Mouse (Mus musculus): ENCODE measurements around the gene Yy1. TPM values are rescaled to one million over a fixed set of nuclear protein-coding genes. Genes with fewer than 3 reads are reported as not detected.
A peak's percentile ranks its signal among the peaks of the same experiment; 100 is the strongest.

Yy1 gene
- polyA plus RNA-seq, 1 experiment = 15.3 TPM

- Histone ChIP-seq H3K36me3 (ENCODE audit: control insufficient read depth, insufficient read depth) (no peaks in the 10 kb centered on the region), H3K4me2 (ENCODE audit: low read depth) (no peak overlapping the region), H3K4me3 (no peak overlapping the region), H3K79me2 (ENCODE audit: control insufficient read depth, insufficient read depth) (peaks cover 73% of the 10 kb centered on the region), H3K27me3 (ENCODE audit: control insufficient read depth, insufficient read depth, insufficient read length) (no peaks in the 10 kb centered on the region), H3ac (ENCODE audit: control insufficient read depth, insufficient read length) (no peak overlapping the region)
- no peak for TF ChIP-seq USF1 (IDR thresholded peaks at IDR 0.05; ENCODE audit: low read depth)
Measured at GRCm38 (mm10) chr12:108787329-108787728, 5.4 kb upstream of the Yy1 start.

GRCm38 (mm10) chr12:108792152-108792545, 624 bp upstream of the Yy1 start:
- Histone ChIP-seq H3K79me2 (ENCODE audit: control insufficient read depth, insufficient read depth) (peaks cover 81% of the 10 kb centered on the region), H3K4me3 (peak overlapping the region; percentile 53), H3ac (ENCODE audit: control insufficient read depth, insufficient read length) (peak overlapping the region; percentile 95), H3K4me2 (ENCODE audit: low read depth) (peak overlapping the region; percentile 66), H3K36me3 (ENCODE audit: control insufficient read depth, insufficient read depth) (no peaks in the 10 kb centered on the region), H3K27me3 (ENCODE audit: control insufficient read depth, insufficient read depth, insufficient read length) (no peaks in the 10 kb centered on the region)
- TF ChIP-seq TCF3 (IDR thresholded peaks at IDR 0.05; ENCODE audit: insufficient read length, low read depth) (no peak), SRF (IDR thresholded peaks at IDR 0.05; ENCODE audit: control insufficient read depth, insufficient read length, low read depth) (no peak), CEBPB (IDR thresholded peaks at IDR 0.05; ENCODE audit: insufficient read depth, poor library complexity, severe bottlenecking) (no peak), REST (IDR thresholded peaks at IDR 0.05; ENCODE audit: insufficient read depth, insufficient read length) (no peak), MYOD1 (IDR thresholded peaks at IDR 0.05; ENCODE audit: control insufficient read depth in 1 of 3, insufficient read length in 2 of 3, low read depth in 2 of 3) (no peak), POLR2AphosphoS2 (IDR thresholded peaks at IDR 0.05; ENCODE audit: insufficient read length, low read depth) (peak; percentile 52), MYOG (IDR thresholded peaks at IDR 0.05; ENCODE audit: control insufficient read depth in 1 of 3, insufficient read depth in 1 of 3, insufficient read length in 2 of 3, low read depth in 2 of 3) (no peak), POLR2A (IDR thresholded peaks at IDR 0.05; ENCODE audit: insufficient read length, low read depth) (peak; percentile 7), USF1 (IDR thresholded peaks at IDR 0.05; ENCODE audit: low read depth) (no peak), MAX (IDR thresholded peaks at IDR 0.05; ENCODE audit: low read depth) (no peak), TCF12 (IDR thresholded peaks at IDR 0.05; ENCODE audit: insufficient read depth, poor library complexity, severe bottlenecking) (no peak), E2F4 (IDR thresholded peaks at IDR 0.05; ENCODE audit: insufficient read depth) (peak; percentile 21)

GRCm38 (mm10) chr12:108793453-108793941, 724 bp downstream of the Yy1 start:
- Histone ChIP-seq H3K79me2 (ENCODE audit: control insufficient read depth, insufficient read depth) (peaks cover 81% of the 10 kb centered on the region), H3ac (ENCODE audit: control insufficient read depth, insufficient read length) (peak overlapping the region; percentile 95), H3K36me3 (ENCODE audit: control insufficient read depth, insufficient read depth) (no peaks in the 10 kb centered on the region), H3K27me3 (ENCODE audit: control insufficient read depth, insufficient read depth, insufficient read length) (no peaks in the 10 kb centered on the region), H3K4me2 (ENCODE audit: low read depth) (no peak overlapping the region), H3K4me3 (peak overlapping the region; percentile 53)
- TF ChIP-seq REST (IDR thresholded peaks at IDR 0.05; ENCODE audit: insufficient read depth, insufficient read length) (no peak), POLR2A (IDR thresholded peaks at IDR 0.05; ENCODE audit: insufficient read length, low read depth) (peak; percentile 30), CEBPB (IDR thresholded peaks at IDR 0.05; ENCODE audit: insufficient read depth, poor library complexity, severe bottlenecking) (no peak), USF1 (IDR thresholded peaks at IDR 0.05; ENCODE audit: low read depth) (no peak), TCF3 (IDR thresholded peaks at IDR 0.05; ENCODE audit: insufficient read length, low read depth) (no peak), E2F4 (IDR thresholded peaks at IDR 0.05; ENCODE audit: insufficient read depth) (no peak)

- Histone ChIP-seq H3ac (ENCODE audit: control insufficient read depth, insufficient read length) (peak overlapping the region; percentile 95), H3K79me2 (ENCODE audit: control insufficient read depth, insufficient read depth) (peaks cover 81% of the 10 kb centered on the region), H3K36me3 (ENCODE audit: control insufficient read depth, insufficient read depth) (no peaks in the 10 kb centered on the region), H3K4me2 (ENCODE audit: low read depth) (peak overlapping the region; percentile 81), H3K4me3 (peak overlapping the region; percentile 53), H3K27me3 (ENCODE audit: control insufficient read depth, insufficient read depth, insufficient read length) (no peaks in the 10 kb centered on the region)
- TF ChIP-seq REST (IDR thresholded peaks at IDR 0.05; ENCODE audit: insufficient read depth, insufficient read length) = no peak
- peak; percentile 52 for TF ChIP-seq POLR2A (IDR thresholded peaks at IDR 0.05; ENCODE audit: insufficient read length, low read depth)
- peak in 2 of 3 experiments; percentile 66 to 84 for TF ChIP-seq MYOG (IDR thresholded peaks at IDR 0.05; ENCODE audit: control insufficient read depth in 1 of 3, insufficient read depth in 1 of 3, insufficient read length in 2 of 3, low read depth in 2 of 3)
- peak in 2 of 3 experiments; percentile 46 to 75 for TF ChIP-seq MYOD1 (IDR thresholded peaks at IDR 0.05; ENCODE audit: control insufficient read depth in 1 of 3, insufficient read length in 2 of 3, low read depth in 2 of 3)
- TF ChIP-seq MAX (IDR thresholded peaks at IDR 0.05; ENCODE audit: low read depth) = no peak
- TF ChIP-seq SRF (IDR thresholded peaks at IDR 0.05; ENCODE audit: control insufficient read depth, insufficient read length, low read depth) = no peak
- TF ChIP-seq TCF3 (IDR thresholded peaks at IDR 0.05; ENCODE audit: insufficient read length, low read depth) = no peak
- peak; percentile 26 for TF ChIP-seq E2F4 (IDR thresholded peaks at IDR 0.05; ENCODE audit: insufficient read depth)
- no peak for TF ChIP-seq CEBPB (IDR thresholded peaks at IDR 0.05; ENCODE audit: insufficient read depth, poor library complexity, severe bottlenecking)
- no peak for TF ChIP-seq USF1 (IDR thresholded peaks at IDR 0.05; ENCODE audit: low read depth)
- no peak for TF ChIP-seq TCF12 (IDR thresholded peaks at IDR 0.05; ENCODE audit: insufficient read depth, poor library complexity, severe bottlenecking)
- peak; percentile 9 for TF ChIP-seq POLR2AphosphoS2 (IDR thresholded peaks at IDR 0.05; ENCODE audit: insufficient read length, low read depth)
Measured at GRCm38 (mm10) chr12:108794078-108794711, 1.4 kb downstream of the Yy1 start.

- no peaks in the 10 kb centered on the region for H3K27me3 ChIP-seq (ENCODE audit: control insufficient read depth, insufficient read depth, insufficient read length)
- H3K36me3 ChIP-seq (ENCODE audit: control insufficient read depth, insufficient read depth) = no peaks in the 10 kb centered on the region
- TF ChIP-seq E2F4 (IDR thresholded peaks at IDR 0.05; ENCODE audit: insufficient read depth) = no peak
- no peak for TF ChIP-seq SRF (IDR thresholded peaks at IDR 0.05; ENCODE audit: control insufficient read depth, insufficient read length, low read depth)
- TF ChIP-seq POLR2A (IDR thresholded peaks at IDR 0.05; ENCODE audit: insufficient read length, low read depth) = no peak
- TF ChIP-seq CEBPB (IDR thresholded peaks at IDR 0.05; ENCODE audit: insufficient read depth, poor library complexity, severe bottlenecking) = no peak
- no peak for TF ChIP-seq MAX (IDR thresholded peaks at IDR 0.05; ENCODE audit: low read depth)
- no peak for TF ChIP-seq MYOD1 (IDR thresholded peaks at IDR 0.05; ENCODE audit: control insufficient read depth in 1 of 3, insufficient read length in 2 of 3, low read depth in 2 of 3)
- no peak for TF ChIP-seq MYOG (IDR thresholded peaks at IDR 0.05; ENCODE audit: control insufficient read depth in 1 of 3, insufficient read depth in 1 of 3, insufficient read length in 2 of 3, low read depth in 2 of 3)
- TF ChIP-seq USF1 (IDR thresholded peaks at IDR 0.05; ENCODE audit: low read depth) = no peak
- no peak for TF ChIP-seq POLR2AphosphoS2 (IDR thresholded peaks at IDR 0.05; ENCODE audit: insufficient read length, low read depth)
- H3ac ChIP-seq (ENCODE audit: control insufficient read depth, insufficient read length) = peak overlapping the region; percentile 95
- H3K4me3 ChIP-seq = peak overlapping the region; percentile 53
- H3K79me2 ChIP-seq (ENCODE audit: control insufficient read depth, insufficient read depth) = peaks cover 81% of the 10 kb centered on the region
- H3K4me2 ChIP-seq (ENCODE audit: low read depth) = peak overlapping the region; percentile 81
Measured at GRCm38 (mm10) chr12:108794979-108795537, 2.3 kb downstream of the Yy1 start.
